Mouse (Mus musculus): ENCODE results near the gene Gpr45. TPM values are rescaled to one million over a fixed set of nuclear protein-coding genes. Genes with fewer than 3 reads are reported as not detected.

The Gpr45 gene
- total RNA-seq, 2 experiments from 2014 or later, result 17.7 TPM

DNA sequence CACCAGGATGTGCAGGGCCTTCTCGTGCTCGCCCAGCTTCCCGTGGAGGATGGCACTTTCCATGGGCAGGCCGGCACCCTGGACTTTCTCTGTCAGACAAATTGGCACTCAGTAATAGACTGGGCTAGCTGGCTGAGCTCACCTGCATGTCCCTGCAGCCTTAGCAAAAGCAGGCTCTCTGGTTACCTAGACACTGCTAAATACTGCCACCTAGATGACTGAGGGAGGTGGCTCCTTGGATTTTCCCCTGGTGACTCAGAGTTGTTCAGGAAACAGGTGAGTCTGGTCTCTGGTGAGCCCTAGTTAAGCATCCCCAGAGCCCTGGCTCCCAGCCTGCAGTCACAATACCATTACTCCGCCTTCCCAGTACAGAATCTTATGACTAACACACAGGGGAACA lies 99.2 kb downstream of the Gpr45 start:
- no peak overlapping the region for H3K27ac ChIP-seq
- intact Hi-C loops (cut with DNase I), result no loop called here
- H3K4me3 ChIP-seq, result no peak overlapping the region
- peak; percentile 38 for TF ChIP-seq CTCF (IDR thresholded peaks at IDR 0.05)
- no peak for DNase-seq (ENCODE audit: extremely low spot score in 1 of 2, low spot score in 2 of 2)

DNA sequence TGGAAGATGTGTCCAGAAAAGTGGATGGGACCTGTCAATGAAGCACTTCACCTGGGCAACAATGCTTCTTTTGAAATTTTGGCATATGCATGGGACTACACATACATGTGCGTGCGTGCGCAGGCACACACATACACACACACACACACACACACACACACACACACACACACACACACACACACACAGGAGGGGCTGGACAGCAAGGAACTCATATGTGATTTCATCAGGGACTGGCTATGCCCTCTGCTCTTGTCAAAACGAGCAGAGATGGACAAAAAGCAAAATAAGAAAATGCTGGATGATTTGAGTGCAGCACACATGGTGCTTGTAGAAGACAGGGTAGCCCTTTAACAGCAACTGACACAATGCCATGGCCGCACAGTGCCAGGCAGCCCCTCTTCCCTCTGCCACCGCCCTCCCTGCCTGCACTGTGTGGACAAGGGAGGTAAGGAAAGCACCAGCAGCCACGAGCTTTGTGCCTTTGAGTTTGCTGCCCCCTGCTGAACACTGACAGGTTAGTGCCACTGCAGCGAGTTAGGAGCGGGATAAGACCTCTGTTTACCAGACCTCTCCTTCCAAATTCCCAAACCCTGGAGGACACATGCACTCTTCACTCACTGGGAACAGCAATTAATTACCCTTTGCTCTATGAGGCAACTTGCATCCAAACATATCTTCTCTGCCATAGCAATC lies 113.1 kb downstream of the Gpr45 start:
- TF ChIP-seq CTCF (IDR thresholded peaks at IDR 0.05), result peak; percentile 88
- no peak overlapping the region for H3K4me3 ChIP-seq
- intact Hi-C loops (cut with DNase I), result loop anchor here (1.0 kb wide), 1 partner anchor 150 kb away; no protein-coding TSS in a partner anchor
- no peak overlapping the region for H3K27ac ChIP-seq
- DNase-seq (ENCODE audit: extremely low spot score in 1 of 2, low spot score in 2 of 2), result peak; percentile 66 to 78

DNA sequence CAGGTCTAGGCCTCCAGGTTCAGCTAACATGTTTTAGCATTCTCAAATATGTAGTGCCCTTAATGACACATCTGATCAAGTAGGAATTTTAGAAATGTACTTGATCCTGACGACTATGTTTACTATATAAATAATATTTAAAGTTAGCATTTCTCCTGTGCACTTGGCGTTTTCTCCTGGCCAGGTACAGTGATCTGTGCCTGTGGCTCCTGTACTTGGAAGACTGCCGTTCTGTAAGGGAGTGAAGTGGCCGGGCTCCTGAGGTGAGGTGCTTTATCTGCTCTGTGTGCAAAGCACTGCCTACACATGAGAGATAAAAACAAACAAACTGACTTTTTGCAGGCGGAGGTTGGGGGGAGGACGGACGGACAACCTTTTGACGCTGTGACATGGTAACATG lies 113.9 kb downstream of the Gpr45 start:
- Histone ChIP-seq H3K4me3 (no peak overlapping the region), H3K27ac (no peak overlapping the region)
- DNase-seq (ENCODE audit: extremely low spot score in 1 of 2, low spot score in 2 of 2), result no peak
- intact Hi-C loops (cut with DNase I), result loop anchor here (1.0 kb wide), 1 partner anchor 151 kb away; no protein-coding TSS in a partner anchor
- no peak for TF ChIP-seq CTCF (IDR thresholded peaks at IDR 0.05)

DNA sequence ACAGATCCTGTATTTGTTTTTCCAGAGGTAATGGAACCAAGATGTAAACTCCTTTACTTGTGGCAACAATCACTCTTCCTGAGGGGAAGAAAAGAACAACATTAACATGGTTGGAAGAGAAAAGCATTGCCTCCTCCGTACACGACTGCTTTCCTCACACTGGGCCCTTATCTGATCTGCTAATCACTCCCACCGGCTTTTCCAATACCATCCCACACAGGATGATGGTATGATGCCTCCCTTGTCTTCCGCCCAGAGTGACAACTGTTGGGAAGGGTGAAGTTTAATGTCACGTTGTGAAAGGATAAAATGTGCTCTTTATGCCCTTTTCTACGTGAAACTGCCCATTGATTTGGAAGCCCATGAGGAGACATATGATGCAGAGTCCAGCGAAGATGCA lies 114.9 kb downstream of the Gpr45 start:
- intact Hi-C loops (cut with DNase I), result no loop called here
- no peak overlapping the region for H3K27ac ChIP-seq
- no peak for TF ChIP-seq CTCF (IDR thresholded peaks at IDR 0.05)
- H3K4me3 ChIP-seq, result no peak overlapping the region
- DNase-seq (ENCODE audit: extremely low spot score in 1 of 2, low spot score in 2 of 2), result no peak

DNA sequence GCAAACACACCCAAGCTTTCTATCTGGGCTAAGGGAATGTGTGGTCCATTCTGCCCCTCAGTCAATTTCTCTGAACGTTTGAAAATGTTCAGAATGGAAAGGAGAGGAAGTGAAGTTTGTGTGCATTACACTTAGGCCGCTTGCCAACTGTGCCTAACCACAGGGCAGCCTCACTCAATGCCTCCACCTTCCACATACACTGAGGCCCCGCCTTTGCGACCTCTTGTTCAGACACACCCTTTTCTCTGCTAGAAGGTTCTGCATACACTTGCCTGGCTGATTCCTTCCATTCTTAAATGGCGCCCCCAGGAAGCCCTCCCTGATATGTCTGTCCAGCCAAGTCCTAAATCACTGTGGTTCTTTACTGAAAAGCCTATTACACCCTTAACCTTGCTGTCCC lies 118.1 kb downstream of the Gpr45 start:
- no peak for DNase-seq (ENCODE audit: extremely low spot score in 1 of 2, low spot score in 2 of 2)
- intact Hi-C loops (cut with DNase I), result no loop called here
- no peak overlapping the region for H3K27ac ChIP-seq
- TF ChIP-seq CTCF (IDR thresholded peaks at IDR 0.05), result no peak
- no peak overlapping the region for H3K4me3 ChIP-seq

DNA sequence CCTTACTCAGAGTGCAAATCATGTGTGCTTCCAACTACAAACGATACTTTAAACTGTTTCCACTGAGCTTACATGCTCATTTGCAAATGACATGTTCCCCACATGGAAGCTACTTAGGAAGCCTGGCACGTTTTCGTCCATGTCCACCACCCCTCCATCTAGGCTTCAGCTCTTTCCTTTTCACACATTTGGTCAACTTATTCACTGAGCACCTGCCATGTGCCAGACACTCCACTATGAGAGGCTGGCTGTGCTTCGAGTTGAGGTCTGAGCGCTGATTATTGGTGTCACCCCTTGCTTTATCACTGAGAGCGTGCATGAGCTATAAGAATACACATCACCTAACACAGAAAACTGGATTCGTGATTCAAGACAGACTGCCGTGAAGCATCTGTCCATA lies 119.4 kb downstream of the Gpr45 start:
- intact Hi-C loops (cut with DNase I), result no loop called here
- no peak for TF ChIP-seq CTCF (IDR thresholded peaks at IDR 0.05)
- H3K4me3 ChIP-seq, result no peak overlapping the region
- no peak for DNase-seq (ENCODE audit: extremely low spot score in 1 of 2, low spot score in 2 of 2)
- H3K27ac ChIP-seq, result no peak overlapping the region

DNA sequence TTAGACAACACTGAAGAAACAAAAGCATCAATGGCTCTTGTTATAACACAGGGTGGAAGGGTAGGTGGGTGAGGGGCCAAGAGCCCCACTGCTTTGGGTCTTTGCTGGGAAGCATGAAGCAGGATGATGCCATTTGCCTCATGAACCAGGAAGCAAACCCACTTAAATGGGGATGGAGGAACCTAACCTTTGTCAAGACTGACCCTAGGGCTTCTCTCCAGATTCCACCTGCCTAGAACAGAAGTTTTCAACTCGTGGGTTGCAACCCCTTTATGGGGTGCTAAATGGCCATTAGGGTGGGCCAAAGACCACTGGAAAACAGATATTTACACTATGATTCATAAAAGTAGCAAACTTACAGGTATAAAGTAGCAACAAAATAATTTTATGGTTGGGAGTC lies 119.9 kb downstream of the Gpr45 start:
- H3K4me3 ChIP-seq, result no peak overlapping the region
- no peak for DNase-seq (ENCODE audit: extremely low spot score in 1 of 2, low spot score in 2 of 2)
- no peak for TF ChIP-seq CTCF (IDR thresholded peaks at IDR 0.05)
- intact Hi-C loops (cut with DNase I), result no loop called here
- no peak overlapping the region for H3K27ac ChIP-seq

DNA sequence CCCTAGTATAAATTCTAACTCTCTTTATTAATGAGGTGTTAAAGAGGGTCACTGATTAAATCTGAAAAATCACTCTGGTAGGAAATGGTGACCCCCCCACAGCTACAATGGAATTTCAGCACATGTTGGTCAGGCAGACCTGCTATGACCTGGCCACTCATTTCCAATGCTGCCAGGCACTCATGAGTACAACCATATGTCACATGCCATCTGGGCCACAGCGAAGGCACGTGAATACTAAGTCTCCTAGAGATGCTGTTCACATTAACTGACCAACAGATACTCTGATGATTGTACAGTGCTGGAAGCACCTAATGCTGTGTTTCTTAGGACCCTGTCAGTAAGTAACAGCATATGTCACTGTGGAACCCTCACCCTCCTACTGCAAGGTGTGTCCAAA lies 122.1 kb downstream of the Gpr45 start:
- no peak overlapping the region for H3K27ac ChIP-seq
- no peak overlapping the region for H3K4me3 ChIP-seq
- TF ChIP-seq CTCF (IDR thresholded peaks at IDR 0.05), result no peak
- DNase-seq (ENCODE audit: extremely low spot score in 1 of 2, low spot score in 2 of 2), result no peak
- intact Hi-C loops (cut with DNase I), result no loop called here

DNA sequence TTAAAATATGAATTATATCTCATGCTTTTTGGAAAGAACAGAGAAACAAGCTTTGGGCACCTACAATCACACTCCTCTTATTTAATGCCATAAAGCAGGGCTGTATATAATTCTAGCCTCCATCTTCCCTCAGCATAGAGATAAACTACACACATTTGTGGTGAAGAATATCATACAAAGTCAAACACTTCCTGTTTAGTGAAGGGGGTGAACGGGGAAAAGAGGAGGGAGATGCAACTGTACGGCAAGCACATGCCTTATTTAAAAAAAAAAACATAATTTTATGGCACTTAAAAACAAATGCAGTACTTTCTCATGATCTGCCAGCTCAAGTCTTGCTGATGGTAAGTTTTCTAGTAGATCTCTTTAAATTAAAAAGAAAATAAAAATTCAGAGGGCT lies 125.5 kb downstream of the Gpr45 start:
- H3K4me3 ChIP-seq, result no peak overlapping the region
- no peak for TF ChIP-seq CTCF (IDR thresholded peaks at IDR 0.05)
- H3K27ac ChIP-seq, result no peak overlapping the region
- DNase-seq (ENCODE audit: extremely low spot score in 1 of 2, low spot score in 2 of 2), result no peak
- intact Hi-C loops (cut with DNase I), result no loop called here

DNA sequence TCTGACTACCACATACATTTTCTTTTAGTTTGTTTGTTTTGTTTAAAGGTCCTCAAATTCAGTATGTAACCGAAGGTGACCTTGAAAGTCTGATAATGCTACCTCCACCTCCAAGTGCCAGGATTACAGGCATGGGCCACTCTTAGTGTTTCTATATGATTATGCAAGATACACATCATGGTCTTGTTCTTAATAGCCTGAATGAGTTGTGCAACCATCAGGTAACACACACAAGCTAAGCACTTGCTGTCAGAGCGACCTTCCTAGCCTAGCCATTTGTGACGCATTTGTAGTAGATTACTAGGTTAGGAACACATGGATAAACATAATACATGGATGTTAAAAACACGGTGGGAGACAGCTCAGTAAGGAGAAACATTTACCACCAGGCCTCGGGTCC lies 130.3 kb downstream of the Gpr45 start:
- TF ChIP-seq CTCF (IDR thresholded peaks at IDR 0.05), result no peak
- DNase-seq (ENCODE audit: extremely low spot score in 1 of 2, low spot score in 2 of 2), result no peak
- intact Hi-C loops (cut with DNase I), result no loop called here
- Histone ChIP-seq H3K27ac (no peak overlapping the region), H3K4me3 (no peak overlapping the region)

Small RNAs within 50 kb of the gene (microRNA-seq; reads per million reads assigned to microRNA genes)
- gene Gm24001, result 0 reads per million in 2 experiments

Other genes with a start within 250 kb of the Gpr45 start
- gene Mrps9, start 101.6 kb upstream of the Gpr45 start, total RNA-seq (2021), result 10 to 100 TPM; 42.0 to 42.3 TPM
- gene Tgfbrap1, start 145.8 kb downstream of the Gpr45 start, total RNA-seq (2021), result 10 to 100 TPM; 39.3 to 43.4 TPM
- gene AI597479, start 145.8 kb downstream of the Gpr45 start, total RNA-seq (2021), result 10 to 100 TPM; 22.7 to 26.0 TPM
- gene Fhl2, start 244.1 kb downstream of the Gpr45 start, total RNA-seq (2021), result 10 to 100 TPM; 56.3 to 62.8 TPM